Mouse (Mus musculus): ENCODE data around the gene Xrcc2.
A peak's percentile ranks its signal among the peaks of the same experiment; 100 is the strongest.
"Not testable (repeated sequence)": the region's sequence is repeated elsewhere in the genome, so short reads cannot be mapped to it uniquely, and the experiment has no call there.

Gene Xrcc2

GRCm38 (mm10) chr5:25705567-25706349 lies at the start of gene Xrcc2:
Gene Xrcc2 (minus strand): TSS chr5:25705825.
- peak; percentile 99 for DNase-seq

GRCm38 (mm10) chr5:25754236-25754766 lies 48.7 kb upstream of the Xrcc2 start:
- DNase-seq: no peak

GRCm38 (mm10) chr5:25753556-25754235 lies 48.1 kb upstream of the Xrcc2 start:
- DNase-seq: no peak

GRCm38 (mm10) chr5:25752862-25753261 lies 47.2 kb upstream of the Xrcc2 start:
- no peak for DNase-seq

- no peak for DNase-seq
These were observed 45.9 kb upstream of the Xrcc2 start for GRCm38 (mm10) chr5:25751552-25751951.

GRCm38 (mm10) chr5:25748613-25749012 lies 43.0 kb upstream of the Xrcc2 start:
- DNase-seq: no peak

GRCm38 (mm10) chr5:25747904-25748303 lies 42.3 kb upstream of the Xrcc2 start:
- no peak for DNase-seq

- DNase-seq: not testable (repeated sequence)
These were observed 33.3 kb upstream of the Xrcc2 start for GRCm38 (mm10) chr5:25738902-25739301.

- no peak for DNase-seq
These were observed 32.8 kb upstream of the Xrcc2 start for GRCm38 (mm10) chr5:25738448-25738847.

GRCm38 (mm10) chr5:25735861-25736260 lies 30.2 kb upstream of the Xrcc2 start:
- DNase-seq: peak; percentile 71

- peak; percentile 52 for DNase-seq
These were observed 28.7 kb upstream of the Xrcc2 start for GRCm38 (mm10) chr5:25734318-25734717.

- no peak for DNase-seq
These were observed 18.6 kb upstream of the Xrcc2 start for GRCm38 (mm10) chr5:25724134-25724675.

GRCm38 (mm10) chr5:25723016-25723415 lies 17.4 kb upstream of the Xrcc2 start:
- DNase-seq: no peak

GRCm38 (mm10) chr5:25719390-25719789 lies 13.8 kb upstream of the Xrcc2 start:
- DNase-seq: no peak

GRCm38 (mm10) chr5:25713001-25713706 lies 7.5 kb upstream of the Xrcc2 start:
- not testable (repeated sequence) for DNase-seq

- no peak for DNase-seq
These were observed 691 bp downstream of the Xrcc2 start for GRCm38 (mm10) chr5:25704702-25705566.

- no peak for DNase-seq
These were observed 7.7 kb downstream of the Xrcc2 start for GRCm38 (mm10) chr5:25697941-25698340.

GRCm38 (mm10) chr5:25696256-25696655 lies 9.4 kb downstream of the Xrcc2 start:
- no peak for DNase-seq

GRCm38 (mm10) chr5:25695786-25696185 lies 9.8 kb downstream of the Xrcc2 start:
- no peak for DNase-seq

- no peak for DNase-seq
These were observed 33.7 kb downstream of the Xrcc2 start for GRCm38 (mm10) chr5:25671696-25672520.

GRCm38 (mm10) chr5:25671051-25671450 lies 34.6 kb downstream of the Xrcc2 start:
- DNase-seq: no peak

Data from right cerebral cortex, postnatal 14 days (tissue).